Mouse (Mus musculus): ENCODE data around the gene 2900026A02Rik.

The 2900026A02Rik gene

GRCm38 (mm10) chr5:113038601-113039000, 182.4 kb downstream of the 2900026A02Rik start:
- no peak for DNase-seq (ENCODE audit: low spot score)

Data from retina, embryonic 14.5 days (tissue).